Mouse (Mus musculus): Measurements from ENCODE around the gene Blm.

Gene Blm

GRCm38 (mm10) chr7:80439789-80440488, 95.0 kb downstream of the Blm start:
- no peak for DNase-seq (ENCODE audit: extremely low spot score, low spot score)

GRCm38 (mm10) chr7:80439032-80439760, 95.7 kb downstream of the Blm start:
- DNase-seq (ENCODE audit: extremely low spot score, low spot score): no peak

GRCm38 (mm10) chr7:80436571-80436970, 98.3 kb downstream of the Blm start:
- DNase-seq (ENCODE audit: extremely low spot score, low spot score): no peak

GRCm38 (mm10) chr7:80435594-80435993, 99.3 kb downstream of the Blm start:
- no peak for DNase-seq (ENCODE audit: extremely low spot score, low spot score)

- no peak for DNase-seq (ENCODE audit: extremely low spot score, low spot score)
Measured at GRCm38 (mm10) chr7:80429661-80430060, 105.3 kb downstream of the Blm start.

GRCm38 (mm10) chr7:80427730-80428129, 107.2 kb downstream of the Blm start:
- DNase-seq (ENCODE audit: extremely low spot score, low spot score): no peak

- DNase-seq (ENCODE audit: extremely low spot score, low spot score): no peak
Measured at GRCm38 (mm10) chr7:80426363-80426762, 108.6 kb downstream of the Blm start.

GRCm38 (mm10) chr7:80424722-80425121, 110.2 kb downstream of the Blm start:
- DNase-seq (ENCODE audit: extremely low spot score, low spot score): no peak

GRCm38 (mm10) chr7:80422759-80423480, 112.0 kb downstream of the Blm start:
- DNase-seq (ENCODE audit: extremely low spot score, low spot score): no peak

GRCm38 (mm10) chr7:80421576-80421975, 113.3 kb downstream of the Blm start:
- no peak for DNase-seq (ENCODE audit: extremely low spot score, low spot score)

GRCm38 (mm10) chr7:80420586-80420985, 114.3 kb downstream of the Blm start:
- no peak for DNase-seq (ENCODE audit: extremely low spot score, low spot score)

GRCm38 (mm10) chr7:80419278-80419677, 115.6 kb downstream of the Blm start:
- DNase-seq (ENCODE audit: extremely low spot score, low spot score): no peak

GRCm38 (mm10) chr7:80418036-80418435, 116.9 kb downstream of the Blm start:
- DNase-seq (ENCODE audit: extremely low spot score, low spot score): no peak

- DNase-seq (ENCODE audit: extremely low spot score, low spot score): no peak
Measured at GRCm38 (mm10) chr7:80417601-80418000, 117.3 kb downstream of the Blm start.

GRCm38 (mm10) chr7:80416969-80417368, 118.0 kb downstream of the Blm start:
- DNase-seq (ENCODE audit: extremely low spot score, low spot score): no peak

- no peak for DNase-seq (ENCODE audit: extremely low spot score, low spot score)
Measured at GRCm38 (mm10) chr7:80414303-80414855, 120.5 kb downstream of the Blm start.

- no peak for DNase-seq (ENCODE audit: extremely low spot score, low spot score)
Measured at GRCm38 (mm10) chr7:80413512-80414302, 121.2 kb downstream of the Blm start.

- DNase-seq (ENCODE audit: extremely low spot score, low spot score): no peak
Measured at GRCm38 (mm10) chr7:80412781-80413180, 122.1 kb downstream of the Blm start.

GRCm38 (mm10) chr7:80412279-80412678, 122.6 kb downstream of the Blm start:
- DNase-seq (ENCODE audit: extremely low spot score, low spot score): no peak

GRCm38 (mm10) chr7:80410380-80410779, 124.5 kb downstream of the Blm start:
- no peak for DNase-seq (ENCODE audit: extremely low spot score, low spot score)

GRCm38 (mm10) chr7:80407712-80408111, 127.2 kb downstream of the Blm start:
- DNase-seq (ENCODE audit: extremely low spot score, low spot score): no peak

Data from neural tube, embryonic 10.5 days (tissue).